Mouse (Mus musculus): ENCODE data around the gene Ap1g2.

The Ap1g2 gene

GRCm38 (mm10) chr14:55059931-55060330, 46.5 kb downstream of the Ap1g2 start:
- no peak for DNase-seq (ENCODE audit: inconsistent ontology term)

- no peak for DNase-seq (ENCODE audit: inconsistent ontology term)
These were observed 47.4 kb downstream of the Ap1g2 start for GRCm38 (mm10) chr14:55059009-55059408.

DNA sequence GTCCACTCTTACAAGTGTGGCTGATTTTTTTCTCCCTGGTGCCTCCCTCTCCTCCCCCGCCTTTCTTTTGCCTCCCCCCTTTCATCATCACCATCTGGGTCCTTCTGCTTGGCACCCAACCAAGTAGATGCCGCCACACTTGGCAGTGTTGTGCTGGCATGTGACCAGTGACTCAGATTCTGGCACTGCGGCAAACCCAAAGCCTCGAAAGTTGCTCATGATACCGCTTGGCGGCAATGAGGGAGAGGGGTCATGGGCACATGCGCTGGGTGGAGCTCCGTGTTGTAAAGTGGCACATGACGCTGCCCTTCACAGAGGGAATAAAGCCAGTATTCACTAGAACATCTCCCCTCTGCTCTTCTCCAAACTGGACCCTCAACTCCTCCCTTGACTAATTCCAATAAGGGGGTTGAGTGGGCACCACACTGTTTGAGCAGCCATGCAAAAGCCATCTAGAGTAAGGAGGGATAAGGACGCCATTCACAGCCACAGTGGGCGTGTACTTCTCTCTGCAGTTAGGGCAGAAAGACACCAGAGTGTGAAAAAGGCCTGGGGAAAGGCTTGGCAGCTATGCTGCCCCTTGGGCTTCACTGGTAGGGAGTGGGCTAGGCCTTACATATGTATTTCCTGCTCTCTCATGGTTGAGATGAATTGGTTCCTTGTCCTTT, 51.1 kb downstream of the Ap1g2 start:
- DNase-seq (ENCODE audit: inconsistent ontology term) = peak; percentile 91

GRCm38 (mm10) chr14:55054191-55054749, 52.1 kb downstream of the Ap1g2 start:
- peak; percentile 10 for DNase-seq (ENCODE audit: inconsistent ontology term)

DNA sequence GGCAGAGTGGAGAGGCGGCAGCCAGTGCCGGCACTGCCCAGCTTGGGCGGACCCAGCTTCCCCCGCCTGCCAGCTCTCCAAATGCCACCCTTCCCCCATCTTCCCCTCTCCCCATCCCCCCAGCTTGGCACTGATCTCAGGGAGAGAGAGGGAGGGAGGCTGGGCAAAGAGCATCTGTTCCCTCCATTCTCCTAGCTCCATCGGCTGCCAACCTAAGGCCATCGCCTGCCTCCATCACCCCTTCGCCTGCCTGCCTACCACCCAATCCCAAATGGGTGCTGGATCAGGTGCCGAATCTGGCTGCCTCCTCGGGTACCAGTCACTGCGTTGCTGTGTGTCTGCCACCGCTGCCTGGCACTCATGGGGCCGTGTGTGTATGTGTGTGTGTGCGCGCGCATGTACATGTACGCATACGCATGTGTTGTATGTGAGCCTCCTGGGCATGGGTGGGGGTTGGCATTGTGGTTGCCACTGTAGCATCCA, 52.6 kb downstream of the Ap1g2 start:
- DNase-seq (ENCODE audit: inconsistent ontology term) = peak; percentile 69

GRCm38 (mm10) chr14:55053050-55053449, 53.3 kb downstream of the Ap1g2 start:
- no peak for DNase-seq (ENCODE audit: inconsistent ontology term)

GRCm38 (mm10) chr14:55052496-55052895, 53.9 kb downstream of the Ap1g2 start:
- peak; percentile 72 for DNase-seq (ENCODE audit: inconsistent ontology term)

All from Muller cell, postnatal 12 days (primary cell).